Mouse (Mus musculus) spleen, adult 2 months (tissue): ENCODE data around the gene Ascc2.

Experiments used
- CTCF ChIP-seq: fragments of 200-500 bp; IDR thresholded peaks from 2 replicates; pipeline ENCODE4 v1.5.1; 2011; ENCODE audit warnings: mild to moderate bottlenecking, inconsistent platforms; ENCODE audit not compliant: insufficient read depth, insufficient read length, insufficient replicate concordance; ENCODE audit errors: extremely low read depth
- POLR2A ChIP-seq: fragments of 200-500 bp; IDR thresholded peaks from 2 replicates; pipeline ENCODE4 v1.6.1; 2011; ENCODE audit warnings: low read depth, low read length, inconsistent platforms

DNA sequence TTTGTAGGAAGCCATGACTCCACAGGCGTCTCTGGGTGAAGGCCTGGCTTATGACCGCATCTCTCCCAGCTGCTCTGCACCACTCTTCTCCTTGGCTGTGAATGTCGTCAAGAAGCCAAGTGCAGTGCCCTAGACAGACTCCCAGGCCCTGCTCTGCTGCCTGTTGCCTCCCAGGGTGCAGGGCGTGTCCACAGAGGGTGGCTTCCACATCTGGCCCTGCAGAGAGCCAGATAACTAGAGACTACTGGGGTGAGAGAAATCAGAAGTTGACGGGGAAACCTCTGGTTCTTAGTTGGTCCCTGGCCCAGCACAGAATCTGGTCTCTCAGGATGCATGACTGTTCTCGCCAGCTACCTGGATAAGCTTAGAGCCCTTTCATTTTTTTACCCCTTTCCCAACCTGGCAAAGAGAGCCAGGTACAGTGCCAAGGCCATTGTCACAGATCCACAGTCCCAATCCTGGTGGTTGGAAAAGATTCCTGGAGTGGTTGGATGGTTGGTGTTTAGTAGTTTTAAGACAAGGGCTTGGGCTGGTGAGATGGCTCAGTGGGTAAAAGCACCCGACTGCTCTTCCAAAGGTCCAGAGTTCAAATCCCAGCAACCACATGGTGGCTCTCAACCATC, 39.8 kb downstream of the Ascc2 start:
- TF ChIP-seq POLR2A (no peak), CTCF (no peak)
